Mouse (Mus musculus) lung, postnatal 0 days (tissue): ENCODE results near the gene Fam234a. TPM values are rescaled to one million over a fixed set of nuclear protein-coding genes. Genes with fewer than 3 reads are reported as not detected.
A peak's percentile ranks its signal among the peaks of the same experiment; 100 is the strongest.
"Not testable (repeated sequence)": the region's sequence is repeated elsewhere in the genome, so short reads cannot be mapped to it uniquely, and the experiment has no call there.

ENCODE experiments used
- ATAC-seq: fragments of 200-750 bp; cut with Nextera tagmentation; 2 replicates; pipeline ENCODE4 v1.8.0; 2017; ENCODE audit warnings: moderate library complexity
- DNase-seq: peaks from one replicate; pipeline ENCODE4 v3.0.0-alpha.2; 2016; ENCODE audit warnings: low spot score
- H3K27ac ChIP-seq: fragments of 300-500 bp; sonication (generic); 2 replicates; pipeline ENCODE4 v1.5.1; 2014; ENCODE audit warnings: antibody characterized with exemption, mild to moderate bottlenecking, low read length, mixed read lengths
- H3K27me3 ChIP-seq: fragments of 300-500 bp; sonication (generic); replicated peaks from 2 replicates; pipeline ENCODE4 v1.6.1; 2014; ENCODE audit warnings: low read length, mixed read lengths; ENCODE audit not compliant: insufficient read depth
- H3K36me3 ChIP-seq: fragments of 300-500 bp; sonication (generic); 2 replicates; pipeline ENCODE4 v1.6.1; 2014; ENCODE audit warnings: low read length, mixed read lengths; ENCODE audit not compliant: insufficient read depth
- H3K4me1 ChIP-seq: fragments of 300-500 bp; sonication (generic); 2 replicates; pipeline ENCODE4 v1.6.1; 2014; ENCODE audit warnings: antibody characterized with exemption, low read depth, low read length, mixed read lengths; ENCODE audit not compliant: insufficient read depth
- H3K4me2 ChIP-seq: fragments of 300-500 bp; sonication (generic); replicated peaks from 2 replicates; pipeline ENCODE4 v1.6.1; 2014; ENCODE audit warnings: low read depth, mild to moderate bottlenecking, low read length, moderate library complexity, mixed read lengths
- H3K4me3 ChIP-seq: fragments of 300-500 bp; sonication (generic); 2 replicates; pipeline ENCODE4 v1.5.1; 2014; ENCODE audit warnings: low read depth, low read length
- H3K9ac ChIP-seq: fragments of 300-500 bp; sonication (generic); replicated peaks from 2 replicates; pipeline ENCODE4 v1.6.1; 2014; ENCODE audit warnings: low read depth, mild to moderate bottlenecking
- H3K9me3 ChIP-seq: fragments of 300-500 bp; sonication (generic); 2 replicates; pipeline ENCODE4 v1.6.1; 2016; ENCODE audit warnings: low read length, mixed read lengths
- CTCF ChIP-seq: IDR thresholded peaks from 2 replicates; pipeline ENCODE4 v1.5.1; 2016; ENCODE audit warnings: antibody characterized with exemption, mild to moderate bottlenecking
- EP300 ChIP-seq: IDR thresholded peaks from 2 replicates; pipeline ENCODE4 v1.6.1; 2016; ENCODE audit warnings: antibody characterized with exemption, mild to moderate bottlenecking, control low read depth
- WGBS: fragments of 180-500 bp; shearing (Covaris S2); extraction: QIAGEN DNeasy Blood & Tissue Kit; methylation state at CpG from one replicate; pipeline ENCODE4 v1.1.7; 2014; 5-methylcytosine and 5-hydroxymethylcytosine counted together
- polyA plus RNA-seq: library from polyadenylated mRNA; unstranded; fragments of >200 nt; fragmentation: Nextera tagmentation; extraction: Ambion mirVana; gene quantifications from 2 replicates; pipeline ENCODE4 v1.2.1, GENCODE M21; 2015

Fam234a gene
- polyA plus RNA-seq, 1 experiment from 2014 or later: 71.2 TPM

GRCm38 (mm10) chr17:26188091-26188805 lies 55.8 kb downstream of the Fam234a start:
- Histone ChIP-seq H3K4me2 (no peak overlapping the region), H3K9ac (no peak overlapping the region), H3K4me1 (no peaks in the 10 kb centered on the region), H3K4me3 (no peak overlapping the region), H3K27me3 (no peaks in the 10 kb centered on the region), H3K9me3 (no peaks in the 10 kb centered on the region), H3K36me3 (peaks cover 35% of the 10 kb centered on the region), H3K27ac (no peak overlapping the region)
- DNase-seq (no peak), ATAC-seq (no peak)
- WGBS: 98% methylated on average over 11 of the region's 11 CpGs
- TF ChIP-seq CTCF: no peak
- TF ChIP-seq EP300: no peak

- no peak overlapping the region for H3K4me2 ChIP-seq
- peaks cover 34% of the 10 kb centered on the region for H3K36me3 ChIP-seq
- no peak overlapping the region for H3K9ac ChIP-seq
- 96% methylated on average over 5 of the region's 5 CpGs for WGBS
- H3K4me1 ChIP-seq: no peaks in the 10 kb centered on the region
- no peak for TF ChIP-seq EP300
- no peak for TF ChIP-seq CTCF
- no peak overlapping the region for H3K27ac ChIP-seq
- no peaks in the 10 kb centered on the region for H3K27me3 ChIP-seq
- no peak overlapping the region for H3K4me3 ChIP-seq
- DNase-seq (no peak), ATAC-seq (no peak)
- H3K9me3 ChIP-seq: no peaks in the 10 kb centered on the region
Observed at GRCm38 (mm10) chr17:26187592-26187991, 56.5 kb downstream of the Fam234a start.

- WGBS: 92% methylated on average over 3 of the region's 3 CpGs
- Histone ChIP-seq H3K9me3 (no peaks in the 10 kb centered on the region), H3K4me3 (no peak overlapping the region), H3K36me3 (peaks cover 10% of the 10 kb centered on the region), H3K4me1 (no peaks in the 10 kb centered on the region), H3K4me2 (no peak overlapping the region), H3K9ac (no peak overlapping the region), H3K27ac (no peak overlapping the region), H3K27me3 (no peaks in the 10 kb centered on the region)
- TF ChIP-seq EP300: no peak
- TF ChIP-seq CTCF: no peak
- no peak for DNase-seq
- ATAC-seq: no peak
Observed at GRCm38 (mm10) chr17:26181179-26181578, 62.9 kb downstream of the Fam234a start.

- Histone ChIP-seq H3K36me3 (peaks cover 9% of the 10 kb centered on the region), H3K9ac (no peak overlapping the region), H3K27me3 (no peaks in the 10 kb centered on the region), H3K27ac (no peak overlapping the region), H3K4me3 (no peak overlapping the region), H3K4me2 (no peak overlapping the region), H3K4me1 (no peaks in the 10 kb centered on the region), H3K9me3 (no peaks in the 10 kb centered on the region)
- ATAC-seq: no peak
- TF ChIP-seq EP300 (no peak), CTCF (no peak)
- DNase-seq: no peak
Observed at GRCm38 (mm10) chr17:26178611-26179010, 65.4 kb downstream of the Fam234a start.

- H3K27me3 ChIP-seq, H3K9ac ChIP-seq, DNase-seq, H3K4me2 ChIP-seq, H3K36me3 ChIP-seq, H3K9me3 ChIP-seq, H3K27ac ChIP-seq, H3K4me1 ChIP-seq, ATAC-seq, H3K4me3 ChIP-seq: not testable (repeated sequence)
- peak; percentile 39; the same call in 1 of the 2 replicates for TF ChIP-seq CTCF
- WGBS: 88% methylated on average over 2 of the region's 2 CpGs
Observed at GRCm38 (mm10) chr17:26175248-26175647, 68.8 kb downstream of the Fam234a start.

GRCm38 (mm10) chr17:26168039-26168438 lies 76.0 kb downstream of the Fam234a start:
- no peak overlapping the region for H3K27ac ChIP-seq
- TF ChIP-seq EP300: no peak
- TF ChIP-seq CTCF: no peak
- H3K27me3 ChIP-seq: no peaks in the 10 kb centered on the region
- no peaks in the 10 kb centered on the region for H3K4me1 ChIP-seq
- H3K4me2 ChIP-seq: no peak overlapping the region
- ATAC-seq (no peak), DNase-seq (peak; percentile 45)
- no peaks in the 10 kb centered on the region for H3K36me3 ChIP-seq
- WGBS: 72% methylated on average over 2 of the region's 2 CpGs
- no peak overlapping the region for H3K9ac ChIP-seq
- no peaks in the 10 kb centered on the region for H3K9me3 ChIP-seq
- no peak overlapping the region for H3K4me3 ChIP-seq

GRCm38 (mm10) chr17:26162736-26163135 lies 81.3 kb downstream of the Fam234a start:
- no peak overlapping the region for H3K9ac ChIP-seq
- H3K27me3 ChIP-seq: no peaks in the 10 kb centered on the region
- no peak overlapping the region for H3K4me2 ChIP-seq
- no peaks in the 10 kb centered on the region for H3K9me3 ChIP-seq
- no peaks in the 10 kb centered on the region for H3K36me3 ChIP-seq
- no peak overlapping the region for H3K4me3 ChIP-seq
- WGBS: 80% methylated on average over 1 of the region's 1 CpGs
- ATAC-seq (no peak; the same call in 1 of the 2 replicates), DNase-seq (peak; percentile 50)
- no peak overlapping the region for H3K27ac ChIP-seq
- no peak for TF ChIP-seq EP300
- no peak for TF ChIP-seq CTCF
- no peaks in the 10 kb centered on the region for H3K4me1 ChIP-seq

Other genes with a start within 250 kb of the Fam234a start
- 7.2 and 9.3 TPM in 2 replicates for gene Rab11fip3, start 174.7 kb downstream of the Fam234a start, polyA plus RNA-seq
- 18.7 and 23.8 TPM in 2 replicates for gene Decr2, start 153.9 kb downstream of the Fam234a start, polyA plus RNA-seq
- 8.5 and 9.2 TPM in 2 replicates for gene Nme4, start 148.6 kb downstream of the Fam234a start, polyA plus RNA-seq
- gene Tmem8, start 130.9 kb downstream of the Fam234a start, polyA plus RNA-seq: 7.9 and 9.1 TPM in 2 replicates
- gene Mrpl28, start 120.7 kb downstream of the Fam234a start, polyA plus RNA-seq: 109 and 110 TPM in 2 replicates
- gene Axin1, start 105.6 kb downstream of the Fam234a start, polyA plus RNA-seq: 10.2 and 10.5 TPM in 2 replicates
- 0.40 and 0.49 TPM in 2 replicates for gene Pdia2, start 45.2 kb downstream of the Fam234a start, polyA plus RNA-seq
- 11.8 and 12.0 TPM in 2 replicates for gene Rgs11, start 41.3 kb downstream of the Fam234a start, polyA plus RNA-seq
- 22.9 and 23.8 TPM in 2 replicates for gene Arhgdig, start 36.5 kb downstream of the Fam234a start, polyA plus RNA-seq
- gene Luc7l, start 8.7 kb upstream of the Fam234a start, polyA plus RNA-seq: 42.2 and 46.6 TPM in 2 replicates
- gene Neurl1b, start 170.6 kb upstream of the Fam234a start, polyA plus RNA-seq: 0.98 and 1.5 TPM in 2 replicates